Mouse (Mus musculus) C2C12 (cell line): Measurements from ENCODE around the gene E2f1. TPM values are rescaled to one million over a fixed set of nuclear protein-coding genes. Genes with fewer than 3 reads are reported as not detected.

Experiments used
- H3K27me3 ChIP-seq: one replicate; pipeline ENCODE4 v1.6.1; 2011; ENCODE audit not compliant: control insufficient read depth, insufficient read depth, insufficient read length
- H3K36me3 ChIP-seq: one replicate; pipeline ENCODE4 v1.6.1; 2011; ENCODE audit not compliant: control insufficient read depth, insufficient read depth
- H3K4me3 ChIP-seq: one replicate; pipeline ENCODE4 v1.5.1; 2011; ENCODE audit warnings: mild to moderate bottlenecking, control low read depth; ENCODE audit not compliant: poor library complexity, insufficient read depth, severe bottlenecking
- H3K79me2 ChIP-seq: one replicate; pipeline ENCODE4 v1.6.1; 2011; ENCODE audit not compliant: control insufficient read depth, insufficient read depth
- H3K79me3 ChIP-seq: one replicate; pipeline ENCODE4 v1.6.1; 2011; ENCODE audit warnings: low read depth, control low read depth
- H3ac ChIP-seq: one replicate; pipeline ENCODE3; 2011; ENCODE audit warnings: low read depth; ENCODE audit not compliant: control insufficient read depth, insufficient read length
- CEBPB ChIP-seq: IDR thresholded peaks from one replicate; pipeline ENCODE4 v1.6.1; 2011; ENCODE audit warnings: low read depth, mild to moderate bottlenecking, control low read depth, moderate library complexity
- CTCF ChIP-seq: IDR thresholded peaks from one replicate; pipeline ENCODE4 v1.5.1; 2011; ENCODE audit not compliant: control insufficient read depth, insufficient read depth, insufficient read length
- FOSL1 ChIP-seq: IDR thresholded peaks from one replicate; pipeline ENCODE4 v1.8.0; 2011; ENCODE audit warnings: mild to moderate bottlenecking, low read length; ENCODE audit not compliant: poor library complexity, insufficient read depth, severe bottlenecking
- MAX ChIP-seq: IDR thresholded peaks from one replicate; pipeline ENCODE4 v1.6.1; 2011; ENCODE audit warnings: mild to moderate bottlenecking, control low read depth
- MYOD1 ChIP-seq: IDR thresholded peaks from one replicate; pipeline ENCODE4 v1.6.1; 2011; ENCODE audit warnings: low read depth; ENCODE audit not compliant: control insufficient read depth, insufficient read length
- MYOG ChIP-seq: IDR thresholded peaks from one replicate; pipeline ENCODE4 v1.6.1; 2011; ENCODE audit not compliant: control insufficient read depth, insufficient read length; ENCODE audit errors: extremely low read depth
- USF1 ChIP-seq: IDR thresholded peaks from one replicate; pipeline ENCODE4 v1.6.1; 2011; ENCODE audit warnings: low read depth, mild to moderate bottlenecking, control low read depth, moderate library complexity
- polyA plus RNA-seq: library from polyadenylated mRNA; unstranded; fragments of >200 nt; fragmentation: generic; extraction: Trizol; gene quantifications from one replicate; pipeline ENCODE4 v1.2.1, GENCODE M21; 2012; ENCODE audit warnings: missing spikeins

The E2f1 gene
- polyA plus RNA-seq, 1 experiment = 33.3 TPM

GRCm38 (mm10) chr2:154541630-154542029 is 28.1 kb downstream of the E2f1 start:
- no peaks in the 10 kb centered on the region for H3K79me3 ChIP-seq
- no peak for TF ChIP-seq MYOG
- no peak for TF ChIP-seq FOSL1
- no peak for TF ChIP-seq MYOD1
- no peak for TF ChIP-seq CTCF
- no peak for TF ChIP-seq USF1
- no peak for TF ChIP-seq MAX
- TF ChIP-seq CEBPB = no peak
- H3K79me2 ChIP-seq = no peaks in the 10 kb centered on the region

GRCm38 (mm10) chr2:154539720-154540119 is 30.0 kb downstream of the E2f1 start:
- no peaks in the 10 kb centered on the region for H3K79me3 ChIP-seq
- no peaks in the 10 kb centered on the region for H3K27me3 ChIP-seq
- peaks cover 17% of the 10 kb centered on the region for H3K36me3 ChIP-seq
- no peak overlapping the region for H3ac ChIP-seq
- H3K4me3 ChIP-seq = no peak overlapping the region
- TF ChIP-seq CTCF (no peak), CEBPB (no peak), MYOG (no peak), MAX (no peak), USF1 (no peak), MYOD1 (no peak), FOSL1 (no peak)
- no peaks in the 10 kb centered on the region for H3K79me2 ChIP-seq

More at GRCm38 (mm10) chr2:154541630-154542029, 28.1 kb downstream of the E2f1 start:
- H3K27me3 ChIP-seq = no peaks in the 10 kb centered on the region
- H3K4me3 ChIP-seq = no peak overlapping the region
- peaks cover 9% of the 10 kb centered on the region for H3K36me3 ChIP-seq
- no peak overlapping the region for H3ac ChIP-seq

DNA sequence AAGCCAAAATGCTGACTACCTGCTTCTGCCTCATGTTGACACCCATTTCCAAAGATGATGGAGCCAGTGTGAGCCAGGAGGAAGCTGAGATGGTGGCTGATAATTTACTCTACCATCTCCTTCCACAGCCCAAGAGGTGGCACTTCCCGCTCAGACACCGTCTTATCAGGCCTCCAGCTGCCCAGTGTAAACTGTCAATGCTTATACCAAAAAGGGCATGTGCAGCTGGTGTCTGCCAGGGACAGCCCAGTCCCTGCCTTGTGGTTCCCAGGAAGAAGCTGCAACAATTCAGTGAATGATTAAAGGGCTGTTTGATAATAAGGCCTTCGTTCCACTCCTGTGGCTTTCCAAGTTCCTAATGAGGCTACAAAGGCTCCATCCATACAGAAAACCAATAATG is 31.0 kb downstream of the E2f1 start:
- Histone ChIP-seq H3ac (no peak overlapping the region), H3K79me3 (no peaks in the 10 kb centered on the region), H3K4me3 (no peak overlapping the region), H3K79me2 (no peaks in the 10 kb centered on the region), H3K36me3 (peaks cover 20% of the 10 kb centered on the region), H3K27me3 (no peaks in the 10 kb centered on the region)
- no peak for TF ChIP-seq USF1
- TF ChIP-seq CEBPB = no peak
- TF ChIP-seq MAX = no peak
- TF ChIP-seq CTCF = no peak
- TF ChIP-seq MYOG = no peak
- no peak for TF ChIP-seq FOSL1
- TF ChIP-seq MYOD1 = no peak

GRCm38 (mm10) chr2:154538310-154538709 is 31.4 kb downstream of the E2f1 start:
- H3K79me3 ChIP-seq = no peaks in the 10 kb centered on the region
- no peak overlapping the region for H3K4me3 ChIP-seq
- TF ChIP-seq MAX (no peak), CTCF (no peak), USF1 (no peak)
- H3ac ChIP-seq = no peak overlapping the region
- H3K79me2 ChIP-seq = no peaks in the 10 kb centered on the region
- H3K27me3 ChIP-seq = no peaks in the 10 kb centered on the region
- peaks cover 21% of the 10 kb centered on the region for H3K36me3 ChIP-seq

DNA sequence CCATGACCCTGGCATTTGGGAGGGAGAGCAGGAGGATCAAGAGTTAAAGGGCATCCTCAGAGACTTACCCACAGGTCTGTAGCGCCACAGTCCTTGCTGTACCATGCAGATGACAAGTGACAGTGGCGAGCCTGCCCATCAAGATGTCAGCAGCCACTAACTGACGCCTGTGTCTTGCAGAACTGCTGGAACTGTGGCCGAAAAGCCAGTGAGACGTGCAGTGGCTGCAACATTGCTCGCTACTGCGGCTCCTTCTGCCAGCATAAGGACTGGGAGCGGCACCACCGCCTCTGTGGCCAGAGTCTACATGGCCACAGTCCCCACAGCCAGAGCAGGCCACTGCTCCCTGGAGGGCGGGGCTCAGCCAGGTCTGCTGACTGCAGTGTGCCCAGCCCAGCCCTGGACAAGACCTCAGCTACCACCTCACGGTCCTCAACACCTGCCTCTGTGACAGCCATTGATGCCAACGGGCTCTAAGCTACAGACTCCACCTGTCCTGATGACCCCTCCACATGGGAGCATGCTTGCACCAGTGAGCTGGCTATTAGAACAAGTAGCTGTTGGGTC is 34.9 kb downstream of the E2f1 start:
- Histone ChIP-seq H3K36me3 (peaks cover 51% of the 10 kb centered on the region), H3ac (no peak overlapping the region), H3K27me3 (no peaks in the 10 kb centered on the region), H3K79me3 (no peaks in the 10 kb centered on the region), H3K4me3 (no peak overlapping the region), H3K79me2 (no peaks in the 10 kb centered on the region)
- TF ChIP-seq MAX (no peak), FOSL1 (no peak), MYOD1 (no peak), CTCF (no peak), CEBPB (no peak), MYOG (no peak), USF1 (no peak)

- no peaks in the 10 kb centered on the region for H3K79me2 ChIP-seq
- TF ChIP-seq CEBPB (no peak), FOSL1 (no peak), MAX (no peak), MYOD1 (no peak), MYOG (no peak), CTCF (no peak), USF1 (no peak)
- H3K79me3 ChIP-seq = no peaks in the 10 kb centered on the region
- H3K27me3 ChIP-seq = no peaks in the 10 kb centered on the region
- H3K36me3 ChIP-seq = peaks cover 61% of the 10 kb centered on the region
- no peak overlapping the region for H3K4me3 ChIP-seq
- no peak overlapping the region for H3ac ChIP-seq
Measured at GRCm38 (mm10) chr2:154532888-154533287, 36.8 kb downstream of the E2f1 start.
